Mouse (Mus musculus) liver, postnatal 0 days (tissue): Measurements from ENCODE around the gene Pate3.

Experiments
- CTCF ChIP-seq: sonication (generic); IDR thresholded peaks from 2 replicates; pipeline ENCODE4 v1.5.1; 2016; ENCODE audit warnings: antibody characterized with exemption, low read depth
- EP300 ChIP-seq: IDR thresholded peaks from 2 replicates; pipeline ENCODE4 v1.6.1; 2016; ENCODE audit warnings: antibody characterized with exemption, low read depth, mild to moderate bottlenecking

- TF ChIP-seq CTCF (no peak), EP300 (no peak)
These were observed 39.0 kb upstream of the Pate3 start, which contains the start of gene Pate1 for GRCm38 (mm10) chr9:35687013-35687412.
